ENCODE assay signal across 28 mouse cellular contexts in genomic region chr6:7785407-7785806, GRCm38 (mm10). TPM values are rescaled to one million over a fixed set of nuclear protein-coding genes. Genes with fewer than 3 reads are reported as not detected.
A peak's percentile ranks its signal among the peaks of the same experiment; 100 is the strongest.
DNase-seq lines count a peak whose midpoint lies in the region; ATAC-seq and TF ChIP-seq lines count a peak whose summit lies in the region.
"Had no signal": no experiment of that assay in that cellular context is flagged by ENCODE, and none has a peak within 500 bp of the region (broad histone marks: within the 10 kb centered on the region; RNA-seq: fewer than 3 reads in every experiment).

No protein-coding gene starts in this region.

- H3K9ac ChIP-seq in lung, embryonic 14.5 days, result no peak overlapping the region
- H3K9ac ChIP-seq in lung, embryonic 16.5 days (ENCODE audit: low read length), result no peak overlapping the region
- H3K9ac ChIP-seq: embryonic facial prominence, embryonic 13.5 days; embryonic facial prominence, embryonic 15.5 days; forebrain, embryonic 12.5 days had no signal

- 0 out of 2 replicates have a peak overlapping the region, but pooled peaks have one; percentile 0 for H3K27ac ChIP-seq in lung, embryonic 14.5 days (ENCODE audit: low read depth)
- H3K27ac ChIP-seq in lung, embryonic 16.5 days (ENCODE audit: low read length), result peak overlapping the region; percentile 20
- no peak overlapping the region for H3K27ac ChIP-seq in left cerebral cortex, adult 2 months
- H3K27ac ChIP-seq: embryonic facial prominence, embryonic 13.5 days; embryonic facial prominence, embryonic 15.5 days; forebrain, embryonic 10.5 days; forebrain, embryonic 12.5 days had no signal

- no peaks in the 10 kb centered on the region for H3K36me3 ChIP-seq in lung, embryonic 14.5 days (ENCODE audit: insufficient read depth)
- H3K36me3 ChIP-seq in lung, embryonic 16.5 days (ENCODE audit: control insufficient read depth, insufficient read depth, low read length), result no peaks in the 10 kb centered on the region
- H3K36me3 ChIP-seq: embryonic facial prominence, embryonic 13.5 days; embryonic facial prominence, embryonic 15.5 days; forebrain, embryonic 10.5 days; forebrain, embryonic 12.5 days; G1E had no signal

- no peak for TF ChIP-seq CTCF in lung, embryonic 14.5 days (IDR thresholded peaks at IDR 0.05; ENCODE audit: low read depth)
- TF ChIP-seq CTCF in left cerebral cortex, adult 2 months (IDR thresholded peaks at IDR 0.05), result no peak

- ATAC-seq in lung, embryonic 14.5 days (ENCODE audit: insufficient read depth), result peak; percentile 63; the same call in 1 of the 2 replicates
- ATAC-seq in lung, embryonic 16.5 days (ENCODE audit: low read depth), result peak; percentile 67; the same call in 1 of the 2 replicates
- ATAC-seq: activated CD4-positive, CD25-positive, alpha-beta regulatory T cell, adult 4 months; CD4-positive, CD25-positive, alpha-beta regulatory T cell, adult 4 months; forebrain, embryonic 14.5 days; forebrain, embryonic 16.5 days; Patski had no signal

- H3K4me1 ChIP-seq in lung, embryonic 14.5 days (ENCODE audit: insufficient read depth), result no peaks in the 10 kb centered on the region
- H3K4me1 ChIP-seq in lung, embryonic 16.5 days (replicated peaks; ENCODE audit: control insufficient read depth, insufficient read depth, low read length), result peaks cover 2% of the 10 kb centered on the region; the same call in 1 of the 2 replicates
- H3K4me1 ChIP-seq: embryonic facial prominence, embryonic 13.5 days; embryonic facial prominence, embryonic 15.5 days; forebrain, embryonic 10.5 days; forebrain, embryonic 12.5 days had no signal

- H3K4me3 ChIP-seq in lung, embryonic 14.5 days (ENCODE audit: low read depth, low read length), result no peak overlapping the region
- no peak overlapping the region for H3K4me3 ChIP-seq in lung, embryonic 16.5 days (ENCODE audit: low read length)
- no peak overlapping the region for H3K4me3 ChIP-seq in left cerebral cortex, adult 2 months
- H3K4me3 ChIP-seq: embryonic facial prominence, embryonic 13.5 days; embryonic facial prominence, embryonic 15.5 days; erythroblast, embryonic 14.5 days; forebrain, embryonic 10.5 days; forebrain, embryonic 12.5 days had no signal

- peak; percentile 13 for DNase-seq in lung, embryonic 14.5 days
- no peak for DNase-seq in lung, postnatal 36 days
- DNase-seq in lung, adult 18-20 months, result no peak
- peak; percentile 6 for DNase-seq in mesoderm, embryonic 11.5 days (ENCODE audit: low read depth, low spot score)
- DNase-seq in left cerebral cortex, adult 2 months (ENCODE audit: extremely low spot score in 1 of 2, low spot score in 2 of 2), result no peak
- DNase-seq: adrenal gland, adult 8-10 months; adrenal gland, postnatal 14 days; adrenal gland, postnatal 36 days; B cell, adult 2 months; cerebellum, adult 11-12 months; cerebellum, adult 2 months; cerebellum, adult 9-10 months; cerebellum, postnatal 10 days; cerebellum, postnatal 36 days; embryo, embryonic 11 days had no signal

- H3K27me3 ChIP-seq in lung, embryonic 14.5 days (ENCODE audit: insufficient read depth, low read length), result no peaks in the 10 kb centered on the region
- no peaks in the 10 kb centered on the region for H3K27me3 ChIP-seq in lung, embryonic 16.5 days (ENCODE audit: control insufficient read depth, insufficient read depth, low read depth, low read length)
- H3K27me3 ChIP-seq: CH12.LX; embryonic facial prominence, embryonic 13.5 days; embryonic facial prominence, embryonic 15.5 days; forebrain, embryonic 12.5 days; Patski had no signal

- H3K4me2 ChIP-seq in lung, embryonic 14.5 days, result peak overlapping the region; percentile 7; the same call in 1 of the 2 replicates
- H3K4me2 ChIP-seq in lung, embryonic 16.5 days (ENCODE audit: low read depth, low read length), result 0 out of 2 replicates have a peak overlapping the region, but pooled peaks have one; percentile 6
- H3K4me2 ChIP-seq: embryonic facial prominence, embryonic 13.5 days; embryonic facial prominence, embryonic 15.5 days; forebrain, embryonic 12.5 days had no signal

- no peaks in the 10 kb centered on the region for H3K9me3 ChIP-seq in lung, embryonic 14.5 days (ENCODE audit: low read depth, low read length)
- no peaks in the 10 kb centered on the region for H3K9me3 ChIP-seq in lung, embryonic 16.5 days (ENCODE audit: control insufficient read depth, low read length)
- H3K9me3 ChIP-seq: embryonic facial prominence, embryonic 13.5 days; embryonic facial prominence, embryonic 15.5 days; forebrain, embryonic 10.5 days; forebrain, embryonic 12.5 days; G1E had no signal

- 49% methylated on average over 4 of the region's 4 CpGs for WGBS in lung, embryonic 14.5 days
- 36% methylated on average over 4 of the region's 4 CpGs for WGBS in lung, embryonic 16.5 days

- intact Hi-C loops in left cerebral cortex, adult 2 months (cut with DNase I), result no loop called here

RNA-seq across cellular contexts. Expression of gene C1galt1, which starts 59.2 kb away (rescaled TPM):
- 4.7 and 5.6 TPM in 2 replicates for polyA plus RNA-seq in lung, embryonic 14.5 days (2014; fragmentation: Nextera tagmentation; extraction: Ambion mirVana)
- 4.1 and 4.6 TPM in 2 replicates for polyA plus RNA-seq in lung, embryonic 16.5 days (2015; fragmentation: Nextera tagmentation; extraction: Ambion mirVana)
- 10 to 100 TPM; 12.4 to 13.7 TPM for total RNA-seq in left cerebral cortex, adult 2 months (2021)

Comparison
In these comparisons a context has a peak if more than half of its experiments do, and no peak if none do; other contexts are left out.
1. DNase-seq: peak in lung, embryonic 14.5 days (single experiment) and mesoderm, embryonic 11.5 days (single experiment); none in lung, postnatal 36 days (single experiment), lung, adult 18-20 months (0 of 2) and left cerebral cortex, adult 2 months (0 of 2).